Mouse (Mus musculus) thymus, adult 2 months (tissue): ENCODE data around the gene Slc9a7.

Experiments used
- CTCF ChIP-seq: fragments of 200-500 bp; IDR thresholded peaks from 2 replicates; pipeline ENCODE4 v1.5.1; 2012; ENCODE audit warnings: mild to moderate bottlenecking, control low read depth, low read length, moderate library complexity, borderline replicate concordance; ENCODE audit not compliant: control insufficient read depth, poor library complexity, insufficient read depth; ENCODE audit errors: extremely low read depth
- POLR2A ChIP-seq: fragments of 200-500 bp; IDR thresholded peaks from 2 replicates; pipeline ENCODE4 v1.6.1; 2012; ENCODE audit warnings: mild to moderate bottlenecking, low read length, control low read depth, moderate library complexity; ENCODE audit not compliant: control insufficient read depth, poor library complexity, insufficient read depth; ENCODE audit errors: extremely low read depth

- no peak for TF ChIP-seq POLR2A
- no peak for TF ChIP-seq CTCF
Measured at GRCm38 (mm10) chrX:20335722-20336121, 44.1 kb upstream of the Slc9a7 start.
